Mouse (Mus musculus): ENCODE measurements around the gene Ldb2. TPM values are rescaled to one million over a fixed set of nuclear protein-coding genes. Genes with fewer than 3 reads are reported as not detected.

Ldb2 gene
- total and polyA plus RNA-seq, 3 experiments, result not detected

DNA sequence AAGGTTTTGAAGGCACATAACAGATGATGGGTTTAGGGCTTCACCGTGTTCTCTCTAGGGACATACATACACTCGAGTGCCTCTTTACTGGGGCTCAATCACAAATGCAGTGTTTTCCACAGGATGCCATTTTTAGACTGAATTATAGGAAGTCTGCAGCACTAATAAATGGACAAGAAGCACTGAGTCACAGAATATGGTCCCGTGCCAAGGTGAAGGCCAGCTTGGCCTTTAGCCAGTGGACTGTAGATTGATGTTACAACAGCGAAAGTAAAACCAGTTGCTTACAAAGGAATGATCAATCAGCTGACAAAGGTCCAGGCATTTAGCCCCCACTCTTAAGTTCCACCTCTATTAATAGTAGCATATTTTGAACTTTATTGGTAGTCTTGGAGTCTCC lies 304.4 kb downstream of the Ldb2 start:
- no peak overlapping the region for H3K27ac ChIP-seq (ENCODE audit: control insufficient read depth, low read depth, low read length)
- no peaks in the 10 kb centered on the region for H3K79me2 ChIP-seq (ENCODE audit: control insufficient read depth, insufficient read depth, low read length, poor library complexity)
- no peak overlapping the region for H3K4me3 ChIP-seq (ENCODE audit: control insufficient read depth in 1 of 2, insufficient read depth in 1 of 2, low read depth in 2 of 2, low read length in 2 of 2)
- H3K9ac ChIP-seq (ENCODE audit: control insufficient read depth, low read depth, low read length, poor library complexity, severe bottlenecking), result no peak overlapping the region
- H3K36me3 ChIP-seq (ENCODE audit: control insufficient read depth in 1 of 2, insufficient read depth in 2 of 2, low read length in 2 of 2), result no peaks in the 10 kb centered on the region
- H3K9me3 ChIP-seq (replicated peaks; ENCODE audit: insufficient read depth, low read length), result no peaks in the 10 kb centered on the region
- TF ChIP-seq UBTF (IDR thresholded peaks at IDR 0.05; ENCODE audit: borderline replicate concordance, insufficient read depth, low read depth, low read length) (no peak), RCOR1 (IDR thresholded peaks at IDR 0.05; ENCODE audit: low read depth, low read length) (no peak), TAL1 (IDR thresholded peaks at IDR 0.05; ENCODE audit: low read length) (no peak), TBP (IDR thresholded peaks at IDR 0.05; ENCODE audit: low read depth, low read length) (no peak), NELFE (IDR thresholded peaks at IDR 0.05; ENCODE audit: low read depth, low read length) (no peak)
- H3K27me3 ChIP-seq (ENCODE audit: control insufficient read depth in 1 of 2, insufficient read depth in 2 of 2, low read length in 2 of 2), result no peaks in the 10 kb centered on the region
- H3K4me1 ChIP-seq (ENCODE audit: control insufficient read depth in 1 of 2, insufficient read depth in 2 of 2, low read length in 2 of 2), result no peaks in the 10 kb centered on the region
- DNase-seq (ENCODE audit: low read depth, low spot score), result no peak

DNA sequence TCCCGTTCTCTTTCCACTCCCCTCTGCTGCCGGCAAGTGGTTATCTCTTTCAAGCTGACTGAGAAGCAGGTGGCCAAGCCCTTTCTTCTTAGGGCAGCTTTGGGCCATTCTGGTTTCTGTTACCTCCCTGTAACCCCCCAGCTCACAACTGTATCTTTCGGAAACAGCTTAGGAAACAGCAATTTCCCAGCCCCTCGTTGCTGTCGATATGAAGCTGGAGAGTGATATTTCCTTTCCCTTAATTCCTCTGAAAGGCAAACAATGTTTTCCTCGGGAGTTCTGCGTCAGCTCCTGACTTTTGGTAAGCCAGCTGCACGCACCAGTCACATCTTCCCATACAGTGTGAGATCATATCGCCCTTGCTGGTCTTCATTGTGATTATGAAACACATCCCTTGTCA lies 305.3 kb downstream of the Ldb2 start:
- no peaks in the 10 kb centered on the region for H3K79me2 ChIP-seq (ENCODE audit: control insufficient read depth, insufficient read depth, low read length, poor library complexity)
- H3K4me3 ChIP-seq (ENCODE audit: control insufficient read depth in 1 of 2, insufficient read depth in 1 of 2, low read depth in 2 of 2, low read length in 2 of 2), result no peak overlapping the region
- H3K36me3 ChIP-seq (ENCODE audit: control insufficient read depth in 1 of 2, insufficient read depth in 2 of 2, low read length in 2 of 2), result no peaks in the 10 kb centered on the region
- no peak overlapping the region for H3K27ac ChIP-seq (ENCODE audit: control insufficient read depth, low read depth, low read length)
- H3K9me3 ChIP-seq (replicated peaks; ENCODE audit: insufficient read depth, low read length), result no peaks in the 10 kb centered on the region
- TF ChIP-seq GABPA (IDR thresholded peaks at IDR 0.05; ENCODE audit: low read depth, low read length), result no peak
- TF ChIP-seq TBP (IDR thresholded peaks at IDR 0.05; ENCODE audit: low read depth, low read length), result no peak
- TF ChIP-seq POLR2AphosphoS5 (IDR thresholded peaks at IDR 0.05; ENCODE audit: borderline replicate concordance, low read depth, low read length), result no peak
- no peak for TF ChIP-seq MAZ (IDR thresholded peaks at IDR 0.05; ENCODE audit: low read depth, low read length)
- no peak for TF ChIP-seq NRF1 (IDR thresholded peaks at IDR 0.05; ENCODE audit: insufficient read depth, low read depth, low read length, poor library complexity, severe bottlenecking)
- no peak for TF ChIP-seq GATA1 (IDR thresholded peaks at IDR 0.05; ENCODE audit: low read depth, low read length)
- TF ChIP-seq SMC3 (IDR thresholded peaks at IDR 0.05; ENCODE audit: low read depth, low read length), result no peak
- TF ChIP-seq CTCF (IDR thresholded peaks at IDR 0.05 in 2 of 3, conservative IDR thresholded peaks at IDR 0.05 in 1 of 3; ENCODE audit: control insufficient read depth in 1 of 3, insufficient read depth in 1 of 3, low read depth in 2 of 3, low read length in 3 of 3, poor library complexity in 1 of 3, severe bottlenecking in 1 of 3), result no peak
- TF ChIP-seq TAL1 (IDR thresholded peaks at IDR 0.05; ENCODE audit: low read length), result no peak
- TF ChIP-seq BHLHE40 (IDR thresholded peaks at IDR 0.05; ENCODE audit: borderline replicate concordance, low read depth, low read length), result no peak
- no peak for TF ChIP-seq MAFK (IDR thresholded peaks at IDR 0.05; ENCODE audit: borderline replicate concordance, low read depth, low read length)
- no peak for TF ChIP-seq ZMIZ1 (IDR thresholded peaks at IDR 0.05; ENCODE audit: low read depth, low read length)
- no peak for TF ChIP-seq ZC3H11A (IDR thresholded peaks at IDR 0.05; ENCODE audit: low read depth, low read length)
- no peak for TF ChIP-seq UBTF (IDR thresholded peaks at IDR 0.05; ENCODE audit: borderline replicate concordance, insufficient read depth, low read depth, low read length)
- no peaks in the 10 kb centered on the region for H3K27me3 ChIP-seq (ENCODE audit: control insufficient read depth in 1 of 2, insufficient read depth in 2 of 2, low read length in 2 of 2)
- DNase-seq (ENCODE audit: low read depth, low spot score), result no peak
- no peak overlapping the region for H3K9ac ChIP-seq (ENCODE audit: control insufficient read depth, low read depth, low read length, poor library complexity, severe bottlenecking)
- no peaks in the 10 kb centered on the region for H3K4me1 ChIP-seq (ENCODE audit: control insufficient read depth in 1 of 2, insufficient read depth in 2 of 2, low read length in 2 of 2)
